Mouse (Mus musculus) frontal cortex, postnatal 36 days (tissue): ENCODE measurements around the gene Olfr741.

Experiments
- DNase-seq, 2 experiments: peaks; one replicate each; pipeline ENCODE4 v3.0.0; 2022; ENCODE audit warnings: low spot score in 2 of 2

The Olfr741 gene

GRCm38 (mm10) chr14:50472438-50472837, at the start of gene Olfr741:
Gene Olfr741 (plus strand): TSS chr14:50472738.
- DNase-seq = no peak

- no peak for DNase-seq
Measured at GRCm38 (mm10) chr14:50445245-50445644, 27.3 kb upstream of the Olfr741 start, which contains the start of gene Olfr740. Gene Olfr740 (plus strand): TSS chr14:50445545.

DNA sequence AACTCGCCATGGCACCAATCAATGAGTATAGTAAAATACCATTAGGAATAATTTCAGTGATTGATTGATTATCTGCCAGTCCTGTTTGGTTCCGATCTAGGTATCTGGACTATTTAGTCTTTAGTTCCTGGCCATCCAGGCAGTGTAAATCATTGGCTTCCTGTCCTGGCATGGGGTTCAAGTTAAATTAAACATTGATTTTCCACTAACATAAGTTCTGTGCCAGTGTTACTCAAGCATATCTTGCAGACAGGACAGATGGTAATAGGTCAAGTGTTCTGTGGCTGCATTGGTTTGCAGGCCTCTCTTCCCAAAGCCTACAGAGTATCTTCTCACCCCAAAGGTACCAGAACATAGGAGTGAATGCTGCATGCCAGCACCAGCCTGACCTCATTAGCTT, 5.9 kb downstream of the Olfr741 start:
- DNase-seq = no peak

- no peak for DNase-seq
Measured at GRCm38 (mm10) chr14:50503300-50503699, 30.8 kb downstream of the Olfr741 start, which contains the start of gene Olfr742. Gene Olfr742 (plus strand): TSS chr14:50503600.

GRCm38 (mm10) chr14:50521539-50521938, 49.0 kb downstream of the Olfr741 start, which contains the start of gene Olfr743:
Gene Olfr743 (plus strand): TSS chr14:50521839.
- DNase-seq = no peak
